ENCODE assay signal across 8 mouse cellular contexts in the genomic region with DNA sequence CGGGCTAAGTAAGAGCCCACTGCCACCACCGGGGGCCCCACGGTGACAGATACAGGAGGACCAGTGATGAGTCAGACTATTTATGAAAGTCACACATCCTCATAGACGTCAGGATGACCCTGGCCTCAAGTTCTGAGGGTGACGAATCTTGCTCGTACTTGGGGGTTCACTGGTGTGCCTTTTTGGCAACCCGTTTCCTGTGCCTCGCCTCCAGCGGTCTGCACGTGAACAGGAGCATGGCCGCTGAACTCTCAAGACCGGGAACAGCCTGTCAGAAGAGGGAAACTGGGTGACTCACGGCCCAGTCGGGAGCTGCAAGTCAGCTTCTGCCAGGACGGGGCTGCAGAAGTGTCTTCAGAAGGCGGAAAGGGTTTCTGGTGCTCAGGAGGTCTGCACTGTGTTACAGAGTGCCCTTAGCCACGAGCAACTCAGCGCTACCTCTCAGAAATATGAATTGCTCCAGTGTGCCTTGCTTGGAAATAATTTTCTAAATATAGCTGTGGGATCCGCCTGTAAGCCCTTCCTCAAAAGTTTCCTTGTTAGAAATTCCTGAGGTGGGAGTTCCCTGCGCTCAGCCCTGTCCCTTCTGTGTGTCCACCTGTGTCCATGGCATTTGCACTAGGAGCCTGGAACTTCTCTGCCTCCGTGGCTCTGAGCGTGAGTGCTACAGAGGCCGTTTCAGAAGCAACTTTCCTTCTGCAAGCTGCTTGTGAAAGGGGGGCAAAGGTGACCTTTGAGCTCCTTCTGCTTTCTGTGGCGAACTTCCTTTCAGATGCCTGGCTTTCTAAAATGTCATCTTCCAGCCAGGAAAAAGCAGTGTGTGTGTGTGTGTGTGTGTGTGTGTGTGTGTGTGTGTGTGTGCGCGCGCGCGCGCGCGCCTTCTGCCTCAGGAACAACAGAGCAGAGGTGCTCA.
DNase-seq lines count a peak whose midpoint lies in the region; ATAC-seq and TF ChIP-seq lines count a peak whose summit lies in the region.

No protein-coding gene starts in this region.

- H3K4me3 ChIP-seq in cortical plate, adult 2 months (ENCODE audit: insufficient read depth, low read length): no peak overlapping the region
- no peak overlapping the region for H3K4me3 ChIP-seq in limb, embryonic 12.5 days (replicated peaks)
- no peak overlapping the region for H3K4me3 ChIP-seq in midbrain, embryonic 11.5 days (ENCODE audit: low read depth, low read length)

- H3K4me2 ChIP-seq in limb, embryonic 12.5 days: peak overlapping the region; percentile 26
- no peak overlapping the region for H3K4me2 ChIP-seq in midbrain, embryonic 11.5 days

- peak; percentile 54 for DNase-seq in layer of hippocampus, adult 11-12 months (ENCODE audit: low spot score)
- DNase-seq in layer of hippocampus, postnatal 10 days (ENCODE audit: low spot score in 2 of 2): no peak
- DNase-seq in heart, postnatal 36 days: peak; percentile 66 to 75
- DNase-seq in midbrain, embryonic 11.5 days (ENCODE audit: low spot score, missing footprints): peak; percentile 86
- DNase-seq in thymus, postnatal 25 days: peak; percentile 64
- DNase-seq in left cerebral cortex, postnatal 36 days (ENCODE audit: low spot score in 2 of 2): no peak

- intact Hi-C loops in heart, postnatal 36 days (cut with DNase I): loop anchor here (1.0 kb wide), 1 partner anchor 9 kb away; no protein-coding TSS in a partner anchor
- intact Hi-C loops in left cerebral cortex, postnatal 36 days (cut with DNase I): no loop called here

- H3K9ac ChIP-seq in limb, embryonic 12.5 days (replicated peaks): peak overlapping the region; percentile 8; the same call in 1 of the 2 replicates
- no peak overlapping the region for H3K9ac ChIP-seq in midbrain, embryonic 11.5 days (ENCODE audit: low read length)

- peak overlapping the region; percentile 88 for H3K27ac ChIP-seq in cortical plate, adult 2 months (ENCODE audit: insufficient read depth, low read length)
- peak overlapping the region; percentile 92 for H3K27ac ChIP-seq in limb, embryonic 12.5 days
- no peak overlapping the region for H3K27ac ChIP-seq in midbrain, embryonic 11.5 days (ENCODE audit: low read depth, low read length)

- TF ChIP-seq POLR2A in cortical plate, adult 2 months (IDR thresholded peaks at IDR 0.05; ENCODE audit: extremely low read depth, insufficient read depth, low read length): 0 out of 2 replicates have a peak, but pooled peaks have one; percentile 14

- WGBS in limb, embryonic 12.5 days: 70% methylated on average over 32 of the region's 32 CpGs
- WGBS in midbrain, embryonic 11.5 days: 78% methylated on average over 32 of the region's 32 CpGs

- no peaks in the 10 kb centered on the region for H3K27me3 ChIP-seq in limb, embryonic 12.5 days
- no peaks in the 10 kb centered on the region for H3K27me3 ChIP-seq in midbrain, embryonic 11.5 days (ENCODE audit: control insufficient read depth, insufficient read depth, low read length)

- 0 out of 2 replicates have a peak, but pooled peaks cover 5% of the 10 kb centered on the region for H3K4me1 ChIP-seq in cortical plate, adult 2 months (ENCODE audit: control insufficient read depth, insufficient read depth, low read length)
- peaks cover 70% of the 10 kb centered on the region for H3K4me1 ChIP-seq in limb, embryonic 12.5 days (replicated peaks)
- peaks cover 3% of the 10 kb centered on the region; the same call in 1 of the 2 replicates for H3K4me1 ChIP-seq in midbrain, embryonic 11.5 days (ENCODE audit: control insufficient read depth, insufficient read depth, low read length)

- ATAC-seq in limb, embryonic 12.5 days (ENCODE audit: insufficient number of reproducible peaks, insufficient read depth, low FRiP score, low TSS enrichment, low read depth): no peak
- no peak for ATAC-seq in midbrain, embryonic 11.5 days (ENCODE audit: low FRiP score)

- H3K9me3 ChIP-seq in limb, embryonic 12.5 days: no peaks in the 10 kb centered on the region
- H3K9me3 ChIP-seq in midbrain, embryonic 11.5 days (ENCODE audit: control insufficient read depth, low read length): no peaks in the 10 kb centered on the region

- TF ChIP-seq CTCF in cortical plate, adult 2 months (IDR thresholded peaks at IDR 0.05; ENCODE audit: extremely low read depth, insufficient read depth, low read length): no peak

- no peaks in the 10 kb centered on the region for H3K36me3 ChIP-seq in limb, embryonic 12.5 days
- no peaks in the 10 kb centered on the region for H3K36me3 ChIP-seq in midbrain, embryonic 11.5 days (ENCODE audit: control insufficient read depth, insufficient read depth, low read length)

Comparison
In these comparisons a context has a peak if more than half of its experiments do, and no peak if none do; other contexts are left out.
1. DNase-seq: peak in layer of hippocampus, adult 11-12 months (single experiment), heart, postnatal 36 days (2 of 2), midbrain, embryonic 11.5 days (single experiment) and thymus, postnatal 25 days (single experiment); none in layer of hippocampus, postnatal 10 days (0 of 2) and left cerebral cortex, postnatal 36 days (0 of 2).